Mouse (Mus musculus): ENCODE results near the gene 4933403O08Rik. TPM values are rescaled to one million over a fixed set of nuclear protein-coding genes. Genes with fewer than 3 reads are reported as not detected.

The 4933403O08Rik gene
- total RNA-seq (2021) = not detected
- long read RNA-seq, experiment 1 = 0 reads
- long read RNA-seq, experiment 2 = 0 reads

DNA sequence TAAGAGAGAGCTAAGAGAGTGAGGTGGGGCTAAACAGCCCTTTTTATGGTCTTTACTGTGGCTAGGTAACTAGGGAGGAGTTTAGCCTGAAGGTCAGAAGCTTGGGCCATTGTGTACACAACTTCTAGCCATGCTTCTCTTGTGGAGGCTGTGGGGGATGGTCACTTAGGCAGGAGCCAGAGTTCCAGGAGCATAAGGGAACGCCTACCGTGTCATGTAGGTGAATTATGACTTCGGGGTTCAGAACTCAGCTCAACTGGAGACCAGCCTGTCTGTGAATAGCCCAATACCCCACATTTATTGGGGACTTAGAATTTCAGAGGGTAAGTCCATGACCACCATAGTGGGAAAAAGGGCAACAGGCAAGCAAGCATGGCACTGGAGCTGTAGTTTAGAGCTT is at the start of gene 4933403O08Rik:
Gene 4933403O08Rik, plus strand, starts transcription at position 301 of the 400 bp plus-strand sequence.
- no peak for DNase-seq

DNA sequence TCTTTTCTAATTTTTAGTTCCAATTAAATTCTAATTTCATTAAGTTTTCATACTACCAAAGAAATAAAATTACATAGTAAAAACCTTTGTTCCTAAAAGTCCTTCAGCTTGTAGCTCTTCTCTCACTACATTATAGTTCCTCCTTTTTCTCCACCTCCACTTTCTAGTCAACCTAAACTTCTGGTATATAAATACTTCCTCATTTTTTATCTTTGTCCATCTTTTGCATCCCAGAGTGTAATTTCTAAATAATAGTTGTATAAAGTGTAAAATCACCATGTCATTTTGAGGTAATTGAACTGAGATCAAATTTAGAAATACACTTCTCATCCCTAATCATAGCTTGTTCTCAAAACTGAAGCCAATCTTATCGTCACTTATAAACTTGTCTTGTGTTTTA is 4.1 kb downstream of the 4933403O08Rik start:
- DNase-seq = no peak

DNA sequence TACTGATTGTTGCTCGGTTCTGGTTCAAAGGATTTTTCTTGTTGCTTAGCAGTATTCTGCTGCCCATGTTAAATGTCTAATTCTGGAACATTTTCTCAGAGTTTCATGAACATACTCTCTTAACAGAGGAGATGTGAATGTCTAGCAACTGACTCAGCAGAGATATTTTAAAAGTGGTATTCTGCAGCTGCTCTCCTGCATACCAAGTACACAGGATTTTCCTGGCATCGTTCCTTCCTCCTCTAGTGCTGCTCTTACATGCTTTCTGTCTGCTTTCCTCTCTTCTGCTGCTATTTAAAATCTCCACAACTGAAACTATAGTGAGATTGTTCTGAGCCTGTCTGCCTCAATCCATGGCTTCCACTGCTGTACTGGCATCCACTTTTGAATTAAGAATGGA is 16.7 kb downstream of the 4933403O08Rik start:
- peak in 1 of 2 experiments; percentile 5 for DNase-seq

DNA sequence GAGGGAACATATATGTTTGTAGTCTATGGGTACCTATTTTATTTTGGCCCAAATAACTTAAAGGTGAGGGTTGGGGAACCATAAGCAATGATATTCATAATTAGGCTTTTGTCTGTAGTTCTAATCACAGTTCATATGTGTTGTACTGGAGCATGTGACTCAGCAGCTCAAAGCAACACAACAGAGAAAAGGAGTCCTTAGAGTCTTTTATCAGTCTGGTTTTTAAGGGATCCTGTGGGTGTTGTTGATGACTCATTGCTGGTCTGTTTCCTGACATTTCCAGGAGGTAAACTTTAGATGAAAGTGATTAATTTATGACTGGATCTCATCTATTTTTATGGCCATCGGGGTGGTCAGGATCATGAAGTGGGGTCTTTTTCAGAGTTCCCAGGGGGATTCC is 34.7 kb downstream of the 4933403O08Rik start:
- no peak for DNase-seq

Other genes starting within 250 kb of the 4933403O08Rik start
- not detected for gene Tex16, start 228.0 kb upstream of the 4933403O08Rik start, total RNA-seq (2021)
- gene Apool, start 72.3 kb downstream of the 4933403O08Rik start, total RNA-seq (2021) = 10 to 100 TPM; 65.5 to 67.6 TPM
- not detected for gene Satl1, start 167.7 kb downstream of the 4933403O08Rik start, total RNA-seq (2021)